Mouse (Mus musculus) stomach, postnatal 0 days (tissue): ENCODE measurements around the gene Dcun1d5. TPM values are rescaled to one million over a fixed set of nuclear protein-coding genes. Genes with fewer than 3 reads are reported as not detected.

Source experiments
- ATAC-seq: fragments of 200-750 bp; cut with Nextera tagmentation; 2 replicates; pipeline ENCODE4 v1.8.0; 2017; ENCODE audit not compliant: low FRiP score, low TSS enrichment
- DNase-seq: peaks from one replicate; pipeline ENCODE4 v3.0.0-alpha.2; 2016; ENCODE audit warnings: low spot score
- H3K27ac ChIP-seq: fragments of 300-500 bp; sonication (generic); replicated peaks from 2 replicates; pipeline ENCODE4 v1.5.1; 2014; ENCODE audit warnings: mild to moderate bottlenecking, control low read depth
- H3K27me3 ChIP-seq: fragments of 300-500 bp; sonication (generic); 2 replicates; pipeline ENCODE4 v1.6.1; 2014; ENCODE audit warnings: low read length; ENCODE audit not compliant: control insufficient read depth, insufficient read depth
- H3K36me3 ChIP-seq: fragments of 300-500 bp; sonication (generic); 2 replicates; pipeline ENCODE4 v1.6.1; 2014; ENCODE audit warnings: low read length, mixed read lengths; ENCODE audit not compliant: control insufficient read depth, insufficient read depth
- H3K4me1 ChIP-seq: fragments of 300-500 bp; sonication (generic); replicated peaks from 2 replicates; pipeline ENCODE4 v1.6.1; 2014; ENCODE audit warnings: antibody characterized with exemption; ENCODE audit not compliant: control insufficient read depth, insufficient read depth
- H3K4me2 ChIP-seq: fragments of 300-500 bp; sonication (generic); replicated peaks from 2 replicates; pipeline ENCODE4 v1.6.1; 2014; ENCODE audit warnings: low read depth, mild to moderate bottlenecking, control low read depth, moderate library complexity
- H3K4me3 ChIP-seq: fragments of 300-500 bp; sonication (generic); 2 replicates; pipeline ENCODE4 v1.5.1; 2014; ENCODE audit warnings: low read depth, low read length, control low read depth
- H3K9ac ChIP-seq: fragments of 300-500 bp; sonication (generic); 2 replicates; pipeline ENCODE4 v1.6.1; 2014; ENCODE audit warnings: mild to moderate bottlenecking, low read length, control low read depth, mixed read lengths
- H3K9me3 ChIP-seq: fragments of 300-500 bp; sonication (generic); 2 replicates; pipeline ENCODE4 v1.6.1; 2016; ENCODE audit warnings: low read length; ENCODE audit not compliant: control insufficient read depth
- CTCF ChIP-seq: IDR thresholded peaks from 2 replicates; pipeline ENCODE4 v1.5.1; 2016; ENCODE audit warnings: antibody characterized with exemption, low read depth, mild to moderate bottlenecking, moderate library complexity
- EP300 ChIP-seq: optimal IDR thresholded peaks from 2 replicates; pipeline ENCODE3; 2016; ENCODE audit warnings: antibody characterized with exemption
- WGBS: fragments of 180-500 bp; shearing (Covaris S2); extraction: QIAGEN DNeasy Blood & Tissue Kit; methylation state at CpG from one replicate; pipeline ENCODE4 v1.1.7; 2014; 5-methylcytosine and 5-hydroxymethylcytosine counted together
- polyA plus RNA-seq: library from polyadenylated mRNA; unstranded; fragments of >200 nt; fragmentation: Nextera tagmentation; extraction: Ambion mirVana; gene quantifications from 2 replicates; pipeline ENCODE4 v1.2.1, GENCODE M21; 2015

The Dcun1d5 gene
- polyA plus RNA-seq, 1 experiment from 2014 or later = 84.0 TPM

DNA sequence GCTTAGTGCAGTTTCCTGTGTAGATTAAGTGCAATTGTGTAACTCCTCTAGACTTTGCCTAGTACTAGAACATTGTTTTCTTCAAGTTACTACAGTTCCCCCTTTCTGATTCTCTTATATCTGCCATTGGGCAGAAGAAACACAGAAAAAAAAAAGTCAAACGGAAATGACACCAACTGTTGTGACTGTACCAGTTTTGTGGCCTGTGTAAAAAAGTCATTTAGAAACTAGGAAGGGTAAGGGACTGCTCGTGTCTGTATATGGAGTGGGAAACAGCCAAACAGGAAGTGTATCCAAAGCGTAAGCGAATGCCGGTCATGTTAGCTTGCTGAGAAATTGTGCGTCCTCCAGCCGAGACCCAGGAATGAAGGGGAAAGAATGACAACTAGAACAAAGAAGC is 37.1 kb downstream of the Dcun1d5 start:
- no peak for TF ChIP-seq EP300
- TF ChIP-seq CTCF = no peak
- Histone ChIP-seq H3K9ac (no peak overlapping the region), H3K9me3 (no peaks in the 10 kb centered on the region), H3K4me2 (no peak overlapping the region), H3K36me3 (no peaks in the 10 kb centered on the region), H3K27ac (no peak overlapping the region), H3K4me1 (no peaks in the 10 kb centered on the region), H3K4me3 (no peak overlapping the region), H3K27me3 (no peaks in the 10 kb centered on the region)
- ATAC-seq (no peak), DNase-seq (no peak)
- WGBS = 64% methylated on average over 7 of the region's 7 CpGs

DNA sequence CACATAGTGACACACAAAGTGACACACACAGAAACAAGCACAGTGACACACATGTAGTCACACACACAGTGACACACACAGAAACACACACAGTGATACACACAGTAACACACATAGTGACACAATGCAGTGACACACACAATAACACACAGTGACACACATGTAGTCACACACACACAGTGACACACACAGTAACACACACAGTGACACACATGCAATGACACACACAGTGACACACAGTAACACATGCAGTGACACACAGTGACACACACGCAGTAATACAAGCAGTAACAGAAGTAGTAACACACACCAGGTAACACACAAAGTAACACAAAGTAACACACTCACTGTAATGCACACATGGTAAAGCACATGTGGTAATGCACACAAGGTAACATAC is 54.3 kb downstream of the Dcun1d5 start:
- ATAC-seq (no peak), DNase-seq (no peak)
- Histone ChIP-seq H3K27ac (no peak overlapping the region), H3K27me3 (no peaks in the 10 kb centered on the region), H3K4me3 (no peak overlapping the region), H3K36me3 (no peaks in the 10 kb centered on the region), H3K4me1 (no peaks in the 10 kb centered on the region), H3K9me3 (no peaks in the 10 kb centered on the region), H3K9ac (no peak overlapping the region), H3K4me2 (no peak overlapping the region)
- TF ChIP-seq EP300 (no peak), CTCF (no peak)
- 96% methylated on average over 1 of the region's 1 CpGs for WGBS

DNA sequence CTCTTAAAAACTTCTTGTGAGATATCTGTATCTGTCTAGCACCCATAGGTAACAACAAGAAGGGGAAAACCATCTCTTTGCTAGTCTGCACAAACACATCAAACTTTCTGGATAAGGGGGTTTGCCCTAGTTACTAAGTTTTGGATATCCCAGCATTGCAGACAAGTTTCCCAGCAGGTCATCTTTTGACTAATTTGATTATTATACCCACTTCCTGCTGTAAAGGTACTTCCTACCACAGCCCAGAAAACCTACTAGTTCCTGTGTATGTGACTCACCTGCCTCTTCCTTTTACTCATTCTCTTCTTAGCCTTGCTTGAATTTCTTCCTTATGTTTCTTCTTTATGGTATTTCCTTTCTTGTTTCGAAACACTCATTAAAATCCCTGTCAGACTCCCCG is 55.6 kb downstream of the Dcun1d5 start:
- H3K36me3 ChIP-seq = no peaks in the 10 kb centered on the region
- DNase-seq (no peak), ATAC-seq (no peak)
- H3K27ac ChIP-seq = no peak overlapping the region
- WGBS = 77% methylated on average over 2 of the region's 2 CpGs
- no peak overlapping the region for H3K4me3 ChIP-seq
- no peaks in the 10 kb centered on the region for H3K27me3 ChIP-seq
- TF ChIP-seq EP300 (no peak), CTCF (no peak)
- H3K9me3 ChIP-seq = no peaks in the 10 kb centered on the region
- no peak overlapping the region for H3K9ac ChIP-seq
- no peak overlapping the region for H3K4me2 ChIP-seq
- H3K4me1 ChIP-seq = no peaks in the 10 kb centered on the region

DNA sequence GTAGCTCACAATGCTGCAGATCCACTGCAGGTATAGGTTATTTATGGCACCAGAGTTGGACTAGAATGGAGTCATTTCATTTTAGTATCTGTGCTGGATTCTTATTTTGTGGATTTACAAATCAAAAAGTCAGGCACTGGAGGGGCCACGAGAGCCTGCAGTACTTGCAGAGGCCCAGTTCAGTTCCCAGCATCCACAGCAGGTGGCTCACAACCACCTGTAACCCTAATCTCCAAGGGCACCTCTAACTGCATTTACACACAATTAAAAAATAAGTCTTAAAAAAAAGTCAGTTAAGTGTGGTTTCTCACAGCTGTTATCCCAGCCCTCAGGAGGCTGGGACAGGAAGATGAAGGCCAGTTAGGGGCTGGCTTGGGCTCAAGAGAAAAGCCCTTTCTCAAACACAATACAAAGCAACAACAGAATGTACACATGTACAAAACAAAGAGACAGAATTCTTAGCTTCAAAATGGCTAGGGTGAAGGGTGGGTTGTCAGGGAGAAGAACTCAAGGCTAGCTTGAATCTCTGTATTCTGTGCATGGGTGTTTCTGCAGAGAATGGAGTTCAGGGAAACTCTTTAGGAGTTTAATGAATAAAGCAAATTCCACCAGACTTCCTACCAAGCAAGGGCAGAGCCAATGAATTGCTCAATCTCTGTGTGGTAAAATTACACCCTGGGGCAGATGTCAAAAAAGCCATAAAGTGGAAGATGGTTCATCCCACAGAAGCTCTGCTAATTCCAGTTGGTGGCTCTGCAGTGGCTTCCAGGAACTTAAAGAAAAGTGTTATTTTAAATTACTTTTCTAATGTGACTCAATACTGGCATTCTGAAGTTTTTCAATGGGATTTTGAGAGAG is 68.7 kb downstream of the Dcun1d5 start:
- Histone ChIP-seq H3K36me3 (no peaks in the 10 kb centered on the region), H3K27ac (no peak overlapping the region), H3K9ac (no peak overlapping the region), H3K9me3 (no peaks in the 10 kb centered on the region), H3K4me1 (no peaks in the 10 kb centered on the region), H3K27me3 (no peaks in the 10 kb centered on the region), H3K4me2 (no peak overlapping the region), H3K4me3 (no peak overlapping the region)
- no peak for DNase-seq
- TF ChIP-seq EP300 (no peak), CTCF (no peak)
- WGBS = 50% methylated on average over 1 of the region's 1 CpGs
- no peak for ATAC-seq

Other genes starting within 250 kb of the Dcun1d5 start
- gene Dync2h1, start 74 bp upstream of the Dcun1d5 start, polyA plus RNA-seq = 4.3 and 4.5 TPM in 2 replicates
- 0.34 and 0.42 TPM in 2 replicates for gene Mmp13, start 88.0 kb downstream of the Dcun1d5 start, polyA plus RNA-seq
- 0.15 TPM in 1 of 2 replicates, not detected in the other for gene Mmp12, start 159.9 kb downstream of the Dcun1d5 start, polyA plus RNA-seq
- not detected in 2 replicates for gene Mmp1b, start 203.5 kb downstream of the Dcun1d5 start, polyA plus RNA-seq